ENCODE assay signal across 9 mouse cellular contexts in genomic region chr9:101611481-101611880, GRCm38 (mm10).
DNase-seq lines count a peak whose midpoint lies in the region; ATAC-seq and TF ChIP-seq lines count a peak whose summit lies in the region.
"Had no signal": no experiment of that assay in that cellular context is flagged by ENCODE, and none has a peak within 500 bp of the region (broad histone marks: within the 10 kb centered on the region; RNA-seq: fewer than 3 reads in every experiment).

No protein-coding gene starts in this region.

- no peak overlapping the region for H3K27ac ChIP-seq in midbrain, embryonic 11.5 days (ENCODE audit: low read depth, low read length)
- no peak overlapping the region for H3K27ac ChIP-seq in midbrain, embryonic 13.5 days
- H3K27ac ChIP-seq in cortical plate, adult 2 months (ENCODE audit: insufficient read depth, low read length) = no peak overlapping the region
- no peak overlapping the region for H3K27ac ChIP-seq in neural tube, embryonic 11.5 days (ENCODE audit: low read depth, low read length)

- ATAC-seq in midbrain, embryonic 11.5 days (ENCODE audit: low FRiP score) = no peak
- ATAC-seq in midbrain, embryonic 13.5 days = no peak
- ATAC-seq in neural tube, embryonic 11.5 days (ENCODE audit: insufficient read depth, low FRiP score, low TSS enrichment) = no peak

- no peak for TF ChIP-seq POLR2A in cortical plate, adult 2 months (IDR thresholded peaks at IDR 0.05; ENCODE audit: extremely low read depth, insufficient read depth, low read length)

- no peaks in the 10 kb centered on the region for H3K27me3 ChIP-seq in midbrain, embryonic 11.5 days (ENCODE audit: control insufficient read depth, insufficient read depth, low read length)
- H3K27me3 ChIP-seq in midbrain, embryonic 13.5 days = no peaks in the 10 kb centered on the region
- no peaks in the 10 kb centered on the region for H3K27me3 ChIP-seq in neural tube, embryonic 11.5 days (ENCODE audit: control insufficient read depth, insufficient read depth, low read length)

- no peak overlapping the region for H3K4me2 ChIP-seq in midbrain, embryonic 11.5 days
- H3K4me2 ChIP-seq in midbrain, embryonic 13.5 days (replicated peaks) = no peak overlapping the region
- H3K4me2 ChIP-seq in neural tube, embryonic 11.5 days (ENCODE audit: low read depth) = no peak overlapping the region

- H3K9me3 ChIP-seq in midbrain, embryonic 11.5 days (ENCODE audit: control insufficient read depth, low read length) = no peaks in the 10 kb centered on the region
- no peaks in the 10 kb centered on the region for H3K9me3 ChIP-seq in midbrain, embryonic 13.5 days
- no peaks in the 10 kb centered on the region for H3K9me3 ChIP-seq in neural tube, embryonic 11.5 days (ENCODE audit: control insufficient read depth, low read length)

- no peaks in the 10 kb centered on the region for H3K36me3 ChIP-seq in midbrain, embryonic 11.5 days (ENCODE audit: control insufficient read depth, insufficient read depth, low read length)
- no peaks in the 10 kb centered on the region for H3K36me3 ChIP-seq in midbrain, embryonic 13.5 days
- no peaks in the 10 kb centered on the region for H3K36me3 ChIP-seq in neural tube, embryonic 11.5 days (ENCODE audit: control insufficient read depth, insufficient read depth, low read length)

- TF ChIP-seq CTCF in cortical plate, adult 2 months (IDR thresholded peaks at IDR 0.05; ENCODE audit: extremely low read depth, insufficient read depth, low read length) = peak; percentile 26; the same call in 1 of the 2 replicates

- no peak overlapping the region for H3K4me3 ChIP-seq in midbrain, embryonic 11.5 days (ENCODE audit: low read depth, low read length)
- H3K4me3 ChIP-seq in midbrain, embryonic 13.5 days (replicated peaks) = no peak overlapping the region
- H3K4me3 ChIP-seq in cortical plate, adult 2 months (ENCODE audit: insufficient read depth, low read length) = no peak overlapping the region
- no peak overlapping the region for H3K4me3 ChIP-seq in neural tube, embryonic 11.5 days (ENCODE audit: low read depth, low read length)

- peak; percentile 49 for DNase-seq in heart, adult 11 months
- DNase-seq in heart, adult 9 months (ENCODE audit: low spot score in 2 of 2) = no peak
- peak; percentile 85 for DNase-seq in midbrain, embryonic 11.5 days (ENCODE audit: low spot score, missing footprints)
- peak; percentile 53 for DNase-seq in neural tube, embryonic 11.5 days (ENCODE audit: low spot score)
- DNase-seq in gastrocnemius, adult 8-10 months (ENCODE audit: low spot score in 2 of 2) = no peak
- no peak for DNase-seq in urinary bladder, postnatal 36 days (ENCODE audit: low spot score in 2 of 2)
- DNase-seq: thymus, adult 18-20 months had no signal

- 38% methylated on average over 3 of the region's 3 CpGs for WGBS in midbrain, embryonic 11.5 days
- 37% methylated on average over 3 of the region's 3 CpGs for WGBS in midbrain, embryonic 13.5 days
- WGBS in neural tube, embryonic 11.5 days = 27% methylated on average over 3 of the region's 3 CpGs

- H3K9ac ChIP-seq in midbrain, embryonic 11.5 days (ENCODE audit: low read length) = no peak overlapping the region
- no peak overlapping the region for H3K9ac ChIP-seq in midbrain, embryonic 13.5 days (replicated peaks)
- no peak overlapping the region for H3K9ac ChIP-seq in neural tube, embryonic 11.5 days (ENCODE audit: low read length)

- no peaks in the 10 kb centered on the region for H3K4me1 ChIP-seq in midbrain, embryonic 11.5 days (ENCODE audit: control insufficient read depth, insufficient read depth, low read length)
- 0 out of 2 replicates have a peak, but pooled peaks cover 5% of the 10 kb centered on the region for H3K4me1 ChIP-seq in midbrain, embryonic 13.5 days (replicated peaks)
- H3K4me1 ChIP-seq in cortical plate, adult 2 months (ENCODE audit: control insufficient read depth, insufficient read depth, low read length) = no peaks in the 10 kb centered on the region
- no peaks in the 10 kb centered on the region for H3K4me1 ChIP-seq in neural tube, embryonic 11.5 days (ENCODE audit: control insufficient read depth, insufficient read depth, low read length)

Comparison
In these comparisons a context has a peak if more than half of its experiments do, and no peak if none do; other contexts are left out.
1. DNase-seq: peak in heart, adult 11 months (single experiment), midbrain, embryonic 11.5 days (single experiment) and neural tube, embryonic 11.5 days (single experiment); none in heart, adult 9 months (0 of 2), gastrocnemius, adult 8-10 months (0 of 2) and urinary bladder, postnatal 36 days (0 of 2).